Comparison of ENCODE assay signal across 30 mouse cellular contexts in genomic region chr11:101378926-101379325, GRCm38 (mm10). TPM values are rescaled to one million over a fixed set of nuclear protein-coding genes. Genes with fewer than 3 reads are reported as not detected.
DNase-seq lines count a peak whose midpoint lies in the region; ATAC-seq lines count a peak whose summit lies in the region.
"Had no signal": no experiment of that assay in that cellular context is flagged by ENCODE, and none has a peak within 500 bp of the region (broad histone marks: within the 10 kb centered on the region; RNA-seq: fewer than 3 reads in every experiment).

No protein-coding gene starts in this region.

- H3K27ac ChIP-seq in liver, embryonic 16.5 days (ENCODE audit: low read length) = no peak overlapping the region
- H3K27ac ChIP-seq in liver, embryonic 11.5 days (ENCODE audit: low read depth, low read length) = no peak overlapping the region
- no peak overlapping the region for H3K27ac ChIP-seq in hindbrain, embryonic 11.5 days (ENCODE audit: low read depth, low read length)
- H3K27ac ChIP-seq: embryonic facial prominence, embryonic 15.5 days; forebrain, embryonic 12.5 days; heart, embryonic 13.5 days; hindbrain, embryonic 14.5 days; left cerebral cortex, adult 2 months; liver, embryonic 15.5 days; midbrain, embryonic 12.5 days; neural tube, embryonic 13.5 days; stomach, postnatal 0 days had no signal

- no peaks in the 10 kb centered on the region for H3K27me3 ChIP-seq in liver, embryonic 16.5 days (ENCODE audit: control insufficient read depth, insufficient read depth, low read depth, low read length)
- peaks cover 3% of the 10 kb centered on the region; the same call in 1 of the 2 replicates for H3K27me3 ChIP-seq in liver, embryonic 11.5 days (replicated peaks; ENCODE audit: control insufficient read depth, insufficient read depth, low read length)
- H3K27me3 ChIP-seq in hindbrain, embryonic 11.5 days (ENCODE audit: control insufficient read depth, insufficient read depth, low read length) = no peaks in the 10 kb centered on the region
- H3K27me3 ChIP-seq: embryonic facial prominence, embryonic 15.5 days; forebrain, embryonic 12.5 days; neural tube, embryonic 13.5 days had no signal

- no peak overlapping the region for H3K9ac ChIP-seq in liver, embryonic 16.5 days (ENCODE audit: low read depth, low read length)
- H3K9ac ChIP-seq in liver, embryonic 11.5 days (ENCODE audit: low read depth, low read length) = no peak overlapping the region
- H3K9ac ChIP-seq in hindbrain, embryonic 11.5 days (ENCODE audit: low read depth, low read length) = no peak overlapping the region
- H3K9ac ChIP-seq: embryonic facial prominence, embryonic 15.5 days; forebrain, embryonic 12.5 days; heart, embryonic 13.5 days; hindbrain, embryonic 14.5 days; liver, embryonic 15.5 days; midbrain, embryonic 12.5 days; neural tube, embryonic 13.5 days had no signal

- H3K9me3 ChIP-seq in liver, embryonic 16.5 days (replicated peaks; ENCODE audit: control insufficient read depth, low read length) = no peaks in the 10 kb centered on the region
- no peaks in the 10 kb centered on the region for H3K9me3 ChIP-seq in liver, embryonic 11.5 days (ENCODE audit: control insufficient read depth, low read length)
- no peaks in the 10 kb centered on the region for H3K9me3 ChIP-seq in hindbrain, embryonic 11.5 days (ENCODE audit: control insufficient read depth, low read length)
- H3K9me3 ChIP-seq: embryonic facial prominence, embryonic 15.5 days; forebrain, embryonic 12.5 days; heart, embryonic 13.5 days; liver, embryonic 15.5 days; midbrain, embryonic 12.5 days; neural tube, embryonic 13.5 days had no signal

- 50% methylated on average over 6 of the region's 6 CpGs for WGBS in liver, embryonic 16.5 days (ENCODE audit: insufficient replicate concordance)
- WGBS in liver, embryonic 11.5 days = 77% methylated on average over 6 of the region's 6 CpGs
- WGBS in hindbrain, embryonic 11.5 days = 88% methylated on average over 6 of the region's 6 CpGs

- H3K36me3 ChIP-seq in liver, embryonic 16.5 days (ENCODE audit: control insufficient read depth, insufficient read depth) = no peaks in the 10 kb centered on the region
- no peaks in the 10 kb centered on the region for H3K36me3 ChIP-seq in liver, embryonic 11.5 days (ENCODE audit: control insufficient read depth, insufficient read depth, low read length)
- H3K36me3 ChIP-seq in hindbrain, embryonic 11.5 days (ENCODE audit: control insufficient read depth, insufficient read depth, low read length) = no peaks in the 10 kb centered on the region
- H3K36me3 ChIP-seq: embryonic facial prominence, embryonic 15.5 days; forebrain, embryonic 12.5 days; heart, embryonic 13.5 days; liver, embryonic 15.5 days; midbrain, embryonic 12.5 days; neural tube, embryonic 13.5 days had no signal

- H3K4me3 ChIP-seq in liver, embryonic 16.5 days (ENCODE audit: low read depth, low read length) = no peak overlapping the region
- no peak overlapping the region for H3K4me3 ChIP-seq in liver, embryonic 11.5 days (ENCODE audit: low read depth, low read length)
- H3K4me3 ChIP-seq in hindbrain, embryonic 11.5 days (ENCODE audit: low read depth, low read length) = no peak overlapping the region
- H3K4me3 ChIP-seq: embryonic facial prominence, embryonic 15.5 days; forebrain, embryonic 12.5 days; heart, embryonic 13.5 days; left cerebral cortex, adult 2 months; liver, embryonic 15.5 days; midbrain, embryonic 12.5 days; neural tube, embryonic 13.5 days had no signal

- no peak overlapping the region for H3K4me2 ChIP-seq in liver, embryonic 16.5 days (ENCODE audit: low read depth, low read length)
- no peak overlapping the region for H3K4me2 ChIP-seq in liver, embryonic 11.5 days
- H3K4me2 ChIP-seq in hindbrain, embryonic 11.5 days (replicated peaks; ENCODE audit: low read depth, low read length) = no peak overlapping the region
- H3K4me2 ChIP-seq: embryonic facial prominence, embryonic 15.5 days; forebrain, embryonic 12.5 days; heart, embryonic 13.5 days; hindbrain, embryonic 14.5 days; liver, embryonic 15.5 days; midbrain, embryonic 12.5 days; neural tube, embryonic 13.5 days had no signal

- peak; percentile 24; the same call in 1 of the 2 replicates for ATAC-seq in liver, embryonic 16.5 days (ENCODE audit: low read depth)
- ATAC-seq in liver, embryonic 11.5 days (replicated peaks; ENCODE audit: low FRiP score) = no peak
- no peak for ATAC-seq in hindbrain, embryonic 11.5 days (ENCODE audit: low FRiP score)
- ATAC-seq: CD4-positive, CD25-positive, alpha-beta regulatory T cell, adult 4 months; intestine, embryonic 16.5 days had no signal

- no peaks in the 10 kb centered on the region for H3K4me1 ChIP-seq in liver, embryonic 16.5 days (ENCODE audit: control insufficient read depth, low read depth, low read length)
- no peaks in the 10 kb centered on the region for H3K4me1 ChIP-seq in liver, embryonic 11.5 days (replicated peaks; ENCODE audit: control insufficient read depth, insufficient read depth, low read length)
- no peaks in the 10 kb centered on the region for H3K4me1 ChIP-seq in hindbrain, embryonic 11.5 days (replicated peaks; ENCODE audit: control insufficient read depth, insufficient read depth, low read length)
- H3K4me1 ChIP-seq: embryonic facial prominence, embryonic 15.5 days; heart, embryonic 13.5 days; liver, embryonic 15.5 days; neural tube, embryonic 13.5 days had no signal

- DNase-seq in adrenal gland, postnatal 10 days = peak; percentile 63
- DNase-seq in adrenal gland, postnatal 4 days (ENCODE audit: low spot score in 2 of 2) = no peak
- DNase-seq in liver, embryonic 11.5 days (ENCODE audit: low spot score) = no peak
- peak; percentile 98 for DNase-seq in gonadal fat pad, adult 2 months (ENCODE audit: low read depth)
- DNase-seq in kidney, postnatal 36 days = peak; percentile 62 to 76
- no peak for DNase-seq in hindbrain, embryonic 11.5 days (ENCODE audit: low spot score)
- no peak for DNase-seq in layer of hippocampus, adult 18-20 months (ENCODE audit: low spot score in 2 of 2)
- DNase-seq: cerebellum, adult 11-12 months; cerebellum, postnatal 25 days; heart, adult 18-20 months; layer of hippocampus, adult 9-11 months; lung, postnatal 10 days had no signal

RNA-seq across cellular contexts. Expression of gene G6pc, which starts 11.6 kb away (rescaled TPM):
- total RNA-seq in adrenal gland, postnatal 10 days (2021) = 10 to 100 TPM; 35.5 to 89.5 TPM
- 10 to 100 TPM; 17.8 to 30.5 TPM for total RNA-seq in adrenal gland, postnatal 4 days (2021)
- 0.15 and 0.26 TPM in 2 replicates for polyA plus RNA-seq in liver, embryonic 16.5 days (2015; fragmentation: Nextera tagmentation; extraction: Ambion mirVana)
- polyA plus RNA-seq in liver, embryonic 11.5 days (2014; fragmentation: Nextera tagmentation; extraction: Ambion mirVana) = not detected in 2 replicates
- 0.32 and 0.80 TPM in 2 replicates for polyA plus RNA-seq in gonadal fat pad, adult 2 months (2012; rRNA removed)
- polyA plus RNA-seq in hindbrain, embryonic 11.5 days (2014; fragmentation: Nextera tagmentation; extraction: Ambion mirVana) = not detected in 2 replicates
- not detected for total RNA-seq in layer of hippocampus, adult 18-20 months (2021)
- total RNA-seq: ES-E14; heart, adult 18-20 months; heart, postnatal 25 days; left cerebral cortex, adult 2 months; megakaryocyte progenitor cell, adult 5-6 weeks had no signal
- polyA plus RNA-seq: CD4-positive, CD25-positive, alpha-beta regulatory T cell, adult 4 months; embryonic facial prominence, embryonic 15.5 days; forebrain, embryonic 12.5 days; frontal cortex, adult 2 months; heart, embryonic 13.5 days; hindbrain, embryonic 14.5 days; limb, embryonic 11.5 days; liver, embryonic 15.5 days; midbrain, embryonic 12.5 days; neural tube, embryonic 13.5 days; urinary bladder, adult 2 months had no signal

RNA-seq across cellular contexts. Expression of gene Aarsd1, which starts 38.5 kb away (rescaled TPM):
- 10 to 100 TPM; 33.1 to 37.3 TPM for total RNA-seq in adrenal gland, postnatal 10 days (2021)
- 10 to 100 TPM; 29.9 to 31.1 TPM for total RNA-seq in adrenal gland, postnatal 4 days (2021)
- 31.0 and 35.3 TPM in 2 replicates for polyA plus RNA-seq in liver, embryonic 16.5 days (2015; fragmentation: Nextera tagmentation; extraction: Ambion mirVana)
- 92.3 and 94.0 TPM in 2 replicates for polyA plus RNA-seq in liver, embryonic 11.5 days (2014; fragmentation: Nextera tagmentation; extraction: Ambion mirVana)
- 30.4 and 33.7 TPM in 2 replicates for polyA plus RNA-seq in gonadal fat pad, adult 2 months (2012; rRNA removed)
- polyA plus RNA-seq in hindbrain, embryonic 11.5 days (2014; fragmentation: Nextera tagmentation; extraction: Ambion mirVana) = 90.9 and 97.5 TPM in 2 replicates
- 10 to 100 TPM; 45.9 to 51.1 TPM for total RNA-seq in layer of hippocampus, adult 18-20 months (2021)

RNA-seq across cellular contexts. Expression of gene Gm27029, which starts 45.7 kb away (rescaled TPM):
- total RNA-seq in adrenal gland, postnatal 10 days (2021) = 1 to 10 TPM; 1.9 to 5.0 TPM
- total RNA-seq in adrenal gland, postnatal 4 days (2021) = 1 to 10 TPM; 3.4 to 5.9 TPM
- polyA plus RNA-seq in liver, embryonic 16.5 days (2015; fragmentation: Nextera tagmentation; extraction: Ambion mirVana) = 2.2 TPM in 2 replicates
- polyA plus RNA-seq in liver, embryonic 11.5 days (2014; fragmentation: Nextera tagmentation; extraction: Ambion mirVana) = 8.7 and 9.2 TPM in 2 replicates
- 0.19 and 0.34 TPM in 2 replicates for polyA plus RNA-seq in gonadal fat pad, adult 2 months (2012; rRNA removed)
- 9.3 and 10.3 TPM in 2 replicates for polyA plus RNA-seq in hindbrain, embryonic 11.5 days (2014; fragmentation: Nextera tagmentation; extraction: Ambion mirVana)
- 1 to 10 TPM; 6.3 to 6.4 TPM for total RNA-seq in layer of hippocampus, adult 18-20 months (2021)

RNA-seq across cellular contexts. Expression of gene Rundc1, which starts 46.0 kb away (rescaled TPM):
- 10 to 100 TPM; 16.1 to 17.8 TPM for total RNA-seq in adrenal gland, postnatal 10 days (2021)
- total RNA-seq in adrenal gland, postnatal 4 days (2021) = 10 to 100 TPM; 20.1 to 22.0 TPM
- polyA plus RNA-seq in liver, embryonic 16.5 days (2015; fragmentation: Nextera tagmentation; extraction: Ambion mirVana) = 4.7 and 5.2 TPM in 2 replicates
- 12.6 and 13.4 TPM in 2 replicates for polyA plus RNA-seq in liver, embryonic 11.5 days (2014; fragmentation: Nextera tagmentation; extraction: Ambion mirVana)
- polyA plus RNA-seq in gonadal fat pad, adult 2 months (2012; rRNA removed) = 25.6 and 26.5 TPM in 2 replicates
- 14.2 and 16.9 TPM in 2 replicates for polyA plus RNA-seq in hindbrain, embryonic 11.5 days (2014; fragmentation: Nextera tagmentation; extraction: Ambion mirVana)
- 10 to 100 TPM; 36.5 to 36.8 TPM for total RNA-seq in layer of hippocampus, adult 18-20 months (2021)

RNA-seq across cellular contexts. Expression of gene Ptges3l, which starts 46.2 kb away (rescaled TPM):
- 1 to 10 TPM; 5.6 to 9.5 TPM for total RNA-seq in adrenal gland, postnatal 10 days (2021)
- total RNA-seq in adrenal gland, postnatal 4 days (2021) = 1 to 10 TPM; 6.4 to 6.7 TPM
- 0.82 and 2.0 TPM in 2 replicates for polyA plus RNA-seq in liver, embryonic 16.5 days (2015; fragmentation: Nextera tagmentation; extraction: Ambion mirVana)
- polyA plus RNA-seq in liver, embryonic 11.5 days (2014; fragmentation: Nextera tagmentation; extraction: Ambion mirVana) = 3.2 and 5.0 TPM in 2 replicates
- polyA plus RNA-seq in gonadal fat pad, adult 2 months (2012; rRNA removed) = 12.3 and 15.3 TPM in 2 replicates
- polyA plus RNA-seq in hindbrain, embryonic 11.5 days (2014; fragmentation: Nextera tagmentation; extraction: Ambion mirVana) = 3.1 and 3.5 TPM in 2 replicates
- 1 to 10 TPM in 1 of 2 experiments, under 1 TPM in 1; 0.99 to 2.0 TPM for total RNA-seq in layer of hippocampus, adult 18-20 months (2021)

Comparison
In these comparisons a context has a peak if more than half of its experiments do, and no peak if none do; other contexts are left out.
1. DNase-seq: peak in adrenal gland, postnatal 10 days (single experiment), gonadal fat pad, adult 2 months (single experiment) and kidney, postnatal 36 days (2 of 2); none in adrenal gland, postnatal 4 days (0 of 2), liver, embryonic 11.5 days (single experiment), hindbrain, embryonic 11.5 days (single experiment) and layer of hippocampus, adult 18-20 months (0 of 2).